Mouse (Mus musculus) common myeloid progenitor, adult 5-6 weeks (primary cell): ENCODE measurements around the gene Asb2. TPM values are rescaled to one million over a fixed set of nuclear protein-coding genes. Genes with fewer than 3 reads are reported as not detected.
A peak's percentile ranks its signal among the peaks of the same experiment; 100 is the strongest.

Experiments
- ATAC-seq: replicated peaks from 2 replicates; pipeline ENCODE4 v1.8.0; 2016; ENCODE audit warnings: low read depth, mild to moderate bottlenecking, moderate TSS enrichment, inconsistent platforms; ENCODE audit not compliant: poor library complexity, severe bottlenecking
- total RNA-seq: library from RNA; stranded (forward); fragments of 200-1000, 187-1606 nt; gene quantifications from 2 replicates; pipeline ENCODE4 v1.2.3, GENCODE M21; 2017

Gene Asb2
- total RNA-seq, result not detected in 2 replicates

- no peak for ATAC-seq
These were observed at the start of gene Asb2 for GRCm38 (mm10) chr12:103355746-103356414. Asb2 (minus strand) TSS chr12:103356001.

GRCm38 (mm10) chr12:103404131-103404530 is 48.3 kb upstream of the Asb2 start:
- ATAC-seq, result no peak

- no peak for ATAC-seq
These were observed 41.0 kb upstream of the Asb2 start for GRCm38 (mm10) chr12:103396751-103397150.

- no peak for ATAC-seq
These were observed 39.9 kb upstream of the Asb2 start for GRCm38 (mm10) chr12:103395486-103396275.

- ATAC-seq, result peak; percentile 76
These were observed 37.7 kb upstream of the Asb2 start for GRCm38 (mm10) chr12:103393528-103393927.

- no peak for ATAC-seq
These were observed 35.3 kb upstream of the Asb2 start for GRCm38 (mm10) chr12:103391098-103391497.

- ATAC-seq, result 0 out of 2 replicates have a peak, but pooled peaks have one; percentile 8
These were observed 34.2 kb upstream of the Asb2 start for GRCm38 (mm10) chr12:103389982-103390381.

- ATAC-seq, result no peak
These were observed 33.5 kb upstream of the Asb2 start for GRCm38 (mm10) chr12:103389348-103389727.

GRCm38 (mm10) chr12:103388505-103389347 is 32.9 kb upstream of the Asb2 start, which contains the start of gene Otub2:
Otub2 (plus strand) TSS chr12:103388682.
- ATAC-seq, result peak; percentile 94

- ATAC-seq, result no peak
These were observed 24.4 kb upstream of the Asb2 start for GRCm38 (mm10) chr12:103380226-103380625.

- no peak for ATAC-seq
These were observed 21.0 kb upstream of the Asb2 start for GRCm38 (mm10) chr12:103376774-103377173.

- no peak for ATAC-seq
These were observed 20.3 kb upstream of the Asb2 start for GRCm38 (mm10) chr12:103376124-103376523.

GRCm38 (mm10) chr12:103373530-103374236 is 17.9 kb upstream of the Asb2 start:
- peak; percentile 55 for ATAC-seq

- ATAC-seq, result peak; percentile 57
These were observed 15.9 kb upstream of the Asb2 start for GRCm38 (mm10) chr12:103371711-103372110.

GRCm38 (mm10) chr12:103370861-103371260 is 15.1 kb upstream of the Asb2 start:
- ATAC-seq, result no peak

GRCm38 (mm10) chr12:103368777-103369176 is 13.0 kb upstream of the Asb2 start:
- no peak for ATAC-seq

GRCm38 (mm10) chr12:103368326-103368669 is 12.5 kb upstream of the Asb2 start:
- ATAC-seq, result no peak; the same call in 1 of the 2 replicates

- ATAC-seq, result peak; percentile 76
These were observed 12.0 kb upstream of the Asb2 start for GRCm38 (mm10) chr12:103367620-103368325.

GRCm38 (mm10) chr12:103367171-103367570 is 11.4 kb upstream of the Asb2 start:
- ATAC-seq, result no peak
